Mouse (Mus musculus) kidney, adult 2 months (tissue): ENCODE data around the gene Zg16.

Experiments used
- CTCF ChIP-seq: fragments of 200-500 bp; conservative IDR thresholded peaks from 2 replicates; pipeline ENCODE4 v1.5.1; 2011; ENCODE audit warnings: low read depth, mild to moderate bottlenecking, control low read depth, low read length, moderate library complexity, mixed read lengths; ENCODE audit not compliant: insufficient read depth, insufficient read length
- POLR2A ChIP-seq: fragments of 200-500 bp; IDR thresholded peaks from one replicate; pipeline ENCODE4 v1.6.1; 2011; ENCODE audit warnings: low read depth, low read length, control low read depth

- no peak for TF ChIP-seq CTCF
- no peak for TF ChIP-seq POLR2A
Observed at GRCm38 (mm10) chr7:127102148-127102547, 15.0 kb upstream of the Zg16 start.
